Mouse (Mus musculus): ENCODE data around the gene Calr3.

DNA sequence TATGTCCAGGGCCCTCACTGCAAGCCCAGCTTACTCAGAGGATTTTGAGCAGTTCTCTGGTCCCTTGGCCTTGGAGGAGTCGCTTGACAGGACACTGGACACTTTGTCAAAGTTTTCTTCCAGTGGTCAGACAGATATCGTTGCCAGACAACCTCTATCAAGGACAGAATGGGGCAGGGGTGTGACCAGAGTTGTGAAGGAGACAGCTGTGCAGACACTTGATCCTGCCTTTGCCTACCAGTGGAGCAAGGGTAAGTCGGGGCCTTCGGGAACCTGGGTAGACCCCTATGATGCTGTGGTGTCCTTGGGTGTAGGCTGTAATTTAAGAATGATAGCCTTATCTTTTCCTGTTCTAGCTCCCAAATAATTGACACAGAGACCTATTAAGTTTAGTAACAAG, 11.6 kb upstream of the Calr3 start:
- TF ChIP-seq CTCF (IDR thresholded peaks at IDR 0.05; ENCODE audit: control insufficient read depth, insufficient read depth, insufficient read length): no peak
- TF ChIP-seq MAX (IDR thresholded peaks at IDR 0.05): no peak
- TF ChIP-seq CEBPB (IDR thresholded peaks at IDR 0.05; ENCODE audit: low read depth): no peak
